Mouse (Mus musculus) myocyte (in vitro differentiated cells): Measurements from ENCODE around the gene Anapc4.

Experiments
- CEBPB ChIP-seq: IDR thresholded peaks from 2 replicates; pipeline ENCODE4 v1.6.1; 2011; ENCODE audit warnings: mild to moderate bottlenecking, moderate library complexity; ENCODE audit not compliant: poor library complexity, insufficient read depth, severe bottlenecking
- E2F4 ChIP-seq: IDR thresholded peaks from one replicate; pipeline ENCODE4 v1.6.1; 2011; ENCODE audit warnings: mild to moderate bottlenecking, control low read depth, moderate library complexity; ENCODE audit not compliant: insufficient read depth
- MAX ChIP-seq: IDR thresholded peaks from one replicate; pipeline ENCODE4 v1.6.1; 2011; ENCODE audit warnings: low read depth, mild to moderate bottlenecking, control low read depth
- POLR2A ChIP-seq: IDR thresholded peaks from one replicate; pipeline ENCODE4 v1.6.1; 2011; ENCODE audit warnings: low read depth, mild to moderate bottlenecking, control low read depth, moderate library complexity; ENCODE audit not compliant: insufficient read length
- REST ChIP-seq: IDR thresholded peaks from one replicate; pipeline ENCODE4 v1.6.1; 2011; ENCODE audit warnings: mild to moderate bottlenecking, control low read depth, moderate library complexity; ENCODE audit not compliant: insufficient read depth, insufficient read length
- TCF12 ChIP-seq: IDR thresholded peaks from one replicate; pipeline ENCODE4 v1.6.1; 2011; ENCODE audit warnings: mild to moderate bottlenecking, control low read depth; ENCODE audit not compliant: poor library complexity, insufficient read depth, severe bottlenecking
- TCF3 ChIP-seq: IDR thresholded peaks from one replicate; pipeline ENCODE4 v1.6.1; 2011; ENCODE audit warnings: low read depth, control low read depth; ENCODE audit not compliant: insufficient read length
- USF1 ChIP-seq: IDR thresholded peaks from one replicate; pipeline ENCODE4 v1.6.1; 2011; ENCODE audit warnings: low read depth, mild to moderate bottlenecking, control low read depth, moderate library complexity

DNA sequence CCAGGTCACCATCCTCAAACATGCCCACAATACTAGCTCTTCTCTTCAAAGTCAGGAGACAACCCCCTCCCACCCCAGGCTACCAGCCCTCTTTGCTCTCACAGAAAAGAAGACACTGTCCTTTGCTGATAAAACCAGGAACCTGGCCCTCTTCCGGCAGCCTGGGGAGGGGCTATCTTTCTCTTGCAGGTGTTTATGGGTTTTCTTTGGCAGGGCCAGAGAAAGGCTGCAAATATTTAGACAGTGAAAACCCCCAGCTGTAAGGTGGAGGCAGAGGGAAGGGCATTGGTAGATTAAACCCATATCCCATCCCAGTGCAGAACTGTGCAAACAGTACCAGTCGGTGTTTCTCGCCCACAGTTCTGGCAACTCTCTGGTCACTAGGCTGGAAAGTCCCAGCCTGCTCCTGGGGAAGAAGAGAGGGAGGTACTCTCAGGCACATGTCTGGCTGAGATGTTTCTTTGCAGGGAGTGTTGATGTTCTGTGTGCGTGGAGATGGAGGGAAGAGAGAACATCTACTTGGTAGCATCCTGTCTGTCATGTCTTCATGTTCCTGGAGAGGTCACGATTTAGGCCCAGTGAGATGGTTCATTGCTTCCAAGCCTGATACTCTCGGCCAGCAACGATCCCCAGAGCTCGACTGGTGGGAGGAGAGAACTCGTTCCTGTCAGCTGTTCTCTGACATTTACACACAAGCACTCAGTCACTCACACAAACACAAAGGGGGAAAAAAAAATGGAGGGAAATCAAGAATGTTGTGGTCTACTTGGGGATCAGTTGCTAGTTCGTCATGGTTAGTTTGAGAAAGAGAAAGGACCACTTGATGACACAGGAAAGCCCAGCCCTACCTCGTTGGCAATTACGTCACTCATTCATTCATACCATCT lies 58.4 kb downstream of the Anapc4 start:
- TF ChIP-seq TCF12, result no peak
- TF ChIP-seq REST, result no peak
- TF ChIP-seq CEBPB, result no peak
- no peak for TF ChIP-seq E2F4
- no peak for TF ChIP-seq POLR2A
- no peak for TF ChIP-seq MAX
- TF ChIP-seq USF1, result no peak
- no peak for TF ChIP-seq TCF3
